Mouse (Mus musculus): ENCODE measurements around the gene Znrf1. TPM values are rescaled to one million over a fixed set of nuclear protein-coding genes. Genes with fewer than 3 reads are reported as not detected.

The Znrf1 gene
- total and polyA plus RNA-seq, 2 experiments from 2014 or later, result 96.5 to 234 TPM

- H3K9ac ChIP-seq (replicated peaks; ENCODE audit: low read length, poor library complexity, severe bottlenecking), result no peak overlapping the region
- no peaks in the 10 kb centered on the region for H3K9me3 ChIP-seq (ENCODE audit: low read length)
- H3K36me3 ChIP-seq (ENCODE audit: insufficient read depth, low read length), result peaks cover 5% of the 10 kb centered on the region; the same call in 1 of the 2 replicates
- 89% methylated on average over 6 of the region's 6 CpGs for WGBS
- DNase-seq (ENCODE audit: low spot score) (no peak), ATAC-seq (ENCODE audit: low FRiP score) (no peak)
- H3K4me3 ChIP-seq (ENCODE audit: low read depth, low read length), result no peak overlapping the region
- H3K27me3 ChIP-seq (ENCODE audit: insufficient read depth, low read length), result no peaks in the 10 kb centered on the region
- H3K27ac ChIP-seq (ENCODE audit: low read depth, low read length), result no peak overlapping the region
- no peaks in the 10 kb centered on the region for H3K4me1 ChIP-seq (ENCODE audit: insufficient read depth, low read length)
- TF ChIP-seq CTCF (IDR thresholded peaks at IDR 0.05), result no peak
- no peak overlapping the region for H3K4me2 ChIP-seq (ENCODE audit: low read depth, low read length, poor library complexity, severe bottlenecking)
These were observed 79.1 kb downstream of the Znrf1 start for GRCm38 (mm10) chr8:111614786-111615701.

GRCm38 (mm10) chr8:111617812-111618211 is 81.9 kb downstream of the Znrf1 start:
- no peak for DNase-seq (ENCODE audit: low spot score)
- Histone ChIP-seq H3K27me3 (ENCODE audit: insufficient read depth, low read length) (no peaks in the 10 kb centered on the region), H3K9me3 (ENCODE audit: low read length) (no peaks in the 10 kb centered on the region), H3K4me1 (ENCODE audit: insufficient read depth, low read length) (no peaks in the 10 kb centered on the region), H3K9ac (replicated peaks; ENCODE audit: low read length, poor library complexity, severe bottlenecking) (no peak overlapping the region), H3K4me2 (ENCODE audit: low read depth, low read length, poor library complexity, severe bottlenecking) (no peak overlapping the region), H3K27ac (ENCODE audit: low read depth, low read length) (no peak overlapping the region), H3K36me3 (ENCODE audit: insufficient read depth, low read length) (peaks cover 12% of the 10 kb centered on the region), H3K4me3 (ENCODE audit: low read depth, low read length) (no peak overlapping the region)
- TF ChIP-seq CTCF (IDR thresholded peaks at IDR 0.05), result no peak
- ATAC-seq (ENCODE audit: low FRiP score), result no peak
- 41% methylated on average over 6 of the region's 6 CpGs for WGBS

- H3K27me3 ChIP-seq (ENCODE audit: insufficient read depth, low read length), result no peaks in the 10 kb centered on the region
- DNase-seq (ENCODE audit: low spot score), result no peak
- H3K9ac ChIP-seq (replicated peaks; ENCODE audit: low read length, poor library complexity, severe bottlenecking), result no peak overlapping the region
- no peaks in the 10 kb centered on the region for H3K4me1 ChIP-seq (ENCODE audit: insufficient read depth, low read length)
- TF ChIP-seq CTCF (IDR thresholded peaks at IDR 0.05), result no peak
- WGBS, result 94% methylated on average over 4 of the region's 4 CpGs
- no peaks in the 10 kb centered on the region for H3K9me3 ChIP-seq (ENCODE audit: low read length)
- no peak overlapping the region for H3K4me3 ChIP-seq (ENCODE audit: low read depth, low read length)
- H3K27ac ChIP-seq (ENCODE audit: low read depth, low read length), result no peak overlapping the region
- no peak for ATAC-seq (ENCODE audit: low FRiP score)
- no peak overlapping the region for H3K4me2 ChIP-seq (ENCODE audit: low read depth, low read length, poor library complexity, severe bottlenecking)
- peaks cover 12% of the 10 kb centered on the region for H3K36me3 ChIP-seq (ENCODE audit: insufficient read depth, low read length)
These were observed 82.4 kb downstream of the Znrf1 start for GRCm38 (mm10) chr8:111618273-111618672.

- WGBS, result 67% methylated on average over 1 of the region's 1 CpGs
These were observed 84.0 kb downstream of the Znrf1 start for GRCm38 (mm10) chr8:111619936-111620335.

GRCm38 (mm10) chr8:111622104-111622503 is 86.2 kb downstream of the Znrf1 start:
- ATAC-seq (ENCODE audit: low FRiP score) (no peak), DNase-seq (ENCODE audit: low spot score) (no peak)
- WGBS, result 57% methylated on average over 3 of the region's 3 CpGs
- no peak overlapping the region for H3K27ac ChIP-seq (ENCODE audit: low read depth, low read length)
- no peak overlapping the region for H3K4me2 ChIP-seq (ENCODE audit: low read depth, low read length, poor library complexity, severe bottlenecking)
- H3K27me3 ChIP-seq (ENCODE audit: insufficient read depth, low read length), result no peaks in the 10 kb centered on the region
- H3K4me3 ChIP-seq (ENCODE audit: low read depth, low read length), result no peak overlapping the region
- H3K4me1 ChIP-seq (ENCODE audit: insufficient read depth, low read length), result no peaks in the 10 kb centered on the region
- H3K9me3 ChIP-seq (ENCODE audit: low read length), result no peaks in the 10 kb centered on the region
- H3K36me3 ChIP-seq (ENCODE audit: insufficient read depth, low read length), result peaks cover 17% of the 10 kb centered on the region
- no peak overlapping the region for H3K9ac ChIP-seq (replicated peaks; ENCODE audit: low read length, poor library complexity, severe bottlenecking)
- no peak for TF ChIP-seq CTCF (IDR thresholded peaks at IDR 0.05)

More at GRCm38 (mm10) chr8:111619936-111620335, 84.0 kb downstream of the Znrf1 start:
- H3K4me1 ChIP-seq (ENCODE audit: insufficient read depth, low read length), result no peaks in the 10 kb centered on the region
- no peak for TF ChIP-seq CTCF (IDR thresholded peaks at IDR 0.05)
- no peaks in the 10 kb centered on the region for H3K27me3 ChIP-seq (ENCODE audit: insufficient read depth, low read length)
- DNase-seq (ENCODE audit: low spot score), result no peak
- no peak overlapping the region for H3K4me2 ChIP-seq (ENCODE audit: low read depth, low read length, poor library complexity, severe bottlenecking)
- no peak overlapping the region for H3K27ac ChIP-seq (ENCODE audit: low read depth, low read length)
- peaks cover 17% of the 10 kb centered on the region for H3K36me3 ChIP-seq (ENCODE audit: insufficient read depth, low read length)
- H3K4me3 ChIP-seq (ENCODE audit: low read depth, low read length), result no peak overlapping the region
- ATAC-seq (ENCODE audit: low FRiP score), result no peak
- no peak overlapping the region for H3K9ac ChIP-seq (replicated peaks; ENCODE audit: low read length, poor library complexity, severe bottlenecking)
- H3K9me3 ChIP-seq (ENCODE audit: low read length), result no peaks in the 10 kb centered on the region

- Histone ChIP-seq H3K9me3 (ENCODE audit: low read length) (no peaks in the 10 kb centered on the region), H3K4me1 (ENCODE audit: insufficient read depth, low read length) (no peaks in the 10 kb centered on the region), H3K27me3 (ENCODE audit: insufficient read depth, low read length) (no peaks in the 10 kb centered on the region), H3K9ac (replicated peaks; ENCODE audit: low read length, poor library complexity, severe bottlenecking) (no peak overlapping the region), H3K4me3 (ENCODE audit: low read depth, low read length) (no peak overlapping the region), H3K4me2 (ENCODE audit: low read depth, low read length, poor library complexity, severe bottlenecking) (no peak overlapping the region), H3K27ac (ENCODE audit: low read depth, low read length) (no peak overlapping the region), H3K36me3 (ENCODE audit: insufficient read depth, low read length) (peaks cover 17% of the 10 kb centered on the region)
- TF ChIP-seq CTCF (IDR thresholded peaks at IDR 0.05), result no peak
- ATAC-seq (ENCODE audit: low FRiP score) (no peak), DNase-seq (ENCODE audit: low spot score) (no peak)
- WGBS, result 58% methylated on average over 10 of the region's 10 CpGs
These were observed 86.7 kb downstream of the Znrf1 start for GRCm38 (mm10) chr8:111622553-111622952.
